Mouse (Mus musculus) midbrain, postnatal 0 days (tissue): ENCODE results near the gene Tomm22. TPM values are rescaled to one million over a fixed set of nuclear protein-coding genes. Genes with fewer than 3 reads are reported as not detected.

Experiments used
- ATAC-seq: fragments of 200-750 bp; cut with Nextera tagmentation; 2 replicates; pipeline ENCODE4 v1.8.0; 2017; ENCODE audit warnings: moderate number of reproducible peaks, mild to moderate bottlenecking, moderate TSS enrichment, moderate library complexity; ENCODE audit not compliant: low FRiP score
- DNase-seq: peaks from one replicate; pipeline ENCODE4 v3.0.0-alpha.2; 2015; ENCODE audit warnings: low spot score
- H3K27ac ChIP-seq: fragments of 300-500 bp; sonication (generic); 2 replicates; pipeline ENCODE4 v1.5.1; 2014; ENCODE audit warnings: low read depth, mild to moderate bottlenecking, low read length, mixed read lengths
- H3K27me3 ChIP-seq: fragments of 300-500 bp; sonication (generic); 2 replicates; pipeline ENCODE4 v1.6.1; 2014; ENCODE audit warnings: low read length, control low read depth, mixed read lengths; ENCODE audit not compliant: insufficient read depth
- H3K36me3 ChIP-seq: fragments of 300-500 bp; sonication (generic); 2 replicates; pipeline ENCODE4 v1.6.1; 2014; ENCODE audit warnings: low read length, control low read depth, mixed read lengths; ENCODE audit not compliant: insufficient read depth
- H3K4me1 ChIP-seq: fragments of 300-500 bp; sonication (generic); 2 replicates; pipeline ENCODE4 v1.6.1; 2014; ENCODE audit warnings: mild to moderate bottlenecking, control low read depth, antibody characterized with exemption, low read length, mixed read lengths; ENCODE audit not compliant: insufficient read depth
- H3K4me2 ChIP-seq: fragments of 300-500 bp; sonication (generic); 2 replicates; pipeline ENCODE4 v1.6.1; 2014; ENCODE audit warnings: low read depth, mild to moderate bottlenecking, low read length, mixed read lengths; ENCODE audit not compliant: poor library complexity, severe bottlenecking
- H3K4me3 ChIP-seq: fragments of 300-500 bp; sonication (generic); 2 replicates; pipeline ENCODE4 v1.5.1; 2014; ENCODE audit warnings: low read depth, mild to moderate bottlenecking, low read length, moderate library complexity
- H3K9ac ChIP-seq: fragments of 300-500 bp; sonication (generic); replicated peaks from 2 replicates; pipeline ENCODE4 v1.6.1; 2014; ENCODE audit warnings: mild to moderate bottlenecking, low read length, moderate library complexity, mixed read lengths; ENCODE audit not compliant: poor library complexity, severe bottlenecking
- H3K9me3 ChIP-seq: fragments of 300-500 bp; sonication (generic); 2 replicates; pipeline ENCODE4 v1.6.1; 2016; ENCODE audit warnings: low read length, control low read depth
- CTCF ChIP-seq: IDR thresholded peaks from 2 replicates; pipeline ENCODE4 v1.5.1; 2016; ENCODE audit warnings: antibody characterized with exemption, mild to moderate bottlenecking
- whole genome bisulfite sequencing: fragments of 180-500 bp; shearing (Covaris S2); extraction: QIAGEN DNeasy Blood & Tissue Kit; methylation state at CpG from one replicate; pipeline ENCODE4 v1.1.7; 2014; 5-methylcytosine and 5-hydroxymethylcytosine counted together
- polyA plus RNA-seq: library from polyadenylated mRNA; unstranded; fragments of >200 nt; fragmentation: Nextera tagmentation; extraction: Ambion mirVana; gene quantifications from 2 replicates; pipeline ENCODE4 v1.2.1, GENCODE M21; 2015
- total RNA-seq: library from RNA; depleted of rRNA; stranded (reverse); fragments of >200 nt; gene quantifications from 2 replicates; pipeline ENCODE4 v1.2.3, GENCODE M21; 2014; rRNA removed

The Tomm22 gene
- total RNA-seq (161 and 180 TPM in 2 replicates), polyA plus RNA-seq (229 and 230 TPM in 2 replicates)

GRCm38 (mm10) chr15:79670249-79670971, at the start of gene Tomm22:
Gene Tomm22 (plus strand): TSS chr15:79670861.
- Histone ChIP-seq H3K9ac (peak within 1 kb of the TSS; percentile 69), H3K27ac (peak within 1 kb of the TSS; percentile 32; the same call in 1 of the 2 replicates), H3K4me1 (peaks cover 5% of the 10 kb centered on the region; the same call in 1 of the 2 replicates), H3K27me3 (no peaks in the 10 kb centered on the region), H3K4me2 (peak within 1 kb of the TSS; percentile 76), H3K4me3 (peak within 1 kb of the TSS; percentile 84), H3K36me3 (peaks cover 44% of the 10 kb centered on the region), H3K9me3 (no peaks in the 10 kb centered on the region)
- peak; percentile 73 for TF ChIP-seq CTCF
- ATAC-seq (peak; percentile 95), DNase-seq (peak; percentile 97)
- WGBS = 17% methylated on average over 32 of the region's 33 CpGs

GRCm38 (mm10) chr15:79630471-79630870, 40.2 kb upstream of the Tomm22 start:
- Histone ChIP-seq H3K27me3 (no peaks in the 10 kb centered on the region), H3K9ac (no peak overlapping the region), H3K9me3 (no peaks in the 10 kb centered on the region), H3K4me2 (no peak overlapping the region), H3K4me3 (no peak overlapping the region), H3K4me1 (no peaks in the 10 kb centered on the region), H3K36me3 (peaks cover 58% of the 10 kb centered on the region), H3K27ac (no peak overlapping the region)
- no peak for TF ChIP-seq CTCF
- no peak for DNase-seq
- ATAC-seq = no peak
- WGBS = 95% methylated on average over 2 of the region's 2 CpGs

DNA sequence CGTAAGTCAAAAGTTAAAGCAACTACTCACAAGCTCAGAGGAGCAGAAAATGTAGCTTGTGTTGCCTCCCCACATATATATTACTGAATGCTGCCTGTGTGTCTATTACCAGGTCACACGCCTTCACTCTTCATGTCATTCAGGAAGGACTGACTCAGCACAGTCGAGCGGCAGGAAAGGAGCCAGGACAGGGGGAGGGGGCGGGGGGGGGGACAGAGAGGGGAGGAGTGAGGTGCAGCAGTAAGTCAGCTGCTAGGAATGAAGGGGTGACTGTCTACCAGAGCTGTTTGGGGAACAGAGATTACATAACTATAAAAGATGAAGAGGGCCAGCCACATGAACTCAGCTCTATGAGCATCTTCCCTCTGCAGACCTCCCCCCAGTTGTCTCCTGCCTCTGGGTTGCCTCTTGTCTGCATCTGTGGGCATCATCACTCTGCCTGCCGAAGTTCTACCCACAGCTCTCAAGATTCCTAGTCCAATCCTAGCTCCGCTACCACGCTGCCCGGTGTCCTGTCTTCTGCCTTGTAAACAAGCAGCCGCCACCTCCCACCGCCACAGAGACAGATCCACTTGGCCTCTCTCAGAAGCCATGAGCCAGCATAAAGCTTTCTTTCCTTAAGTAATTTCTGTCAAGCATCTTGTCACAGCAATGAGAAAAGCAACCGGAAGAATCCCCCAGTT, 29.4 kb upstream of the Tomm22 start:
- Histone ChIP-seq H3K27me3 (no peaks in the 10 kb centered on the region), H3K4me1 (no peaks in the 10 kb centered on the region), H3K4me2 (no peak overlapping the region), H3K9me3 (no peaks in the 10 kb centered on the region), H3K9ac (no peak overlapping the region), H3K27ac (no peak overlapping the region), H3K4me3 (no peak overlapping the region), H3K36me3 (peaks cover 44% of the 10 kb centered on the region)
- DNase-seq (no peak), ATAC-seq (no peak)
- 80% methylated on average over 11 of the region's 12 CpGs for WGBS
- no peak for TF ChIP-seq CTCF

DNA sequence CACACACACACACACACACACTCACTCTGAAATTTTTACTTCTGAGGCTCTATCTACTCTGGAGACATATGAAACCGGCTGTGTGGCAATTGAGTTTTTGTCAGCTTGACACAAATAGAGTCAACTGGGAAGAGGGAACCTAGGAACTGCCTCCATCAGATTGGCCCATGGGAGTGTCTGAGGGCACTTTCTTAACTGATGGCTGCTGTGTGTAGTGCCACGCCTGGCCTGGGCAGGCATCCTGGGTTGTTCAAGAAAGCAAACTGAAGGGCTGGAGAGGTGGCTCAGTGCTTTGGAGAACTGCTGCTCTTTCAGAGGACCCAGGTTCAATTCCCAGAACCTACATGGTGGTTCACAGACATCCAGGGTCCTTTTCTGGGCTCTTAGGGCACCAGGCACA, 25.2 kb upstream of the Tomm22 start:
- H3K4me2 ChIP-seq = no peak overlapping the region
- no peaks in the 10 kb centered on the region for H3K27me3 ChIP-seq
- no peak for TF ChIP-seq CTCF
- H3K27ac ChIP-seq = no peak overlapping the region
- no peaks in the 10 kb centered on the region for H3K4me1 ChIP-seq
- H3K9ac ChIP-seq = no peak overlapping the region
- peaks cover 43% of the 10 kb centered on the region for H3K36me3 ChIP-seq
- DNase-seq (no peak), ATAC-seq (no peak)
- 82% methylated on average over 2 of the region's 2 CpGs for WGBS
- no peak overlapping the region for H3K4me3 ChIP-seq
- no peaks in the 10 kb centered on the region for H3K9me3 ChIP-seq

DNA sequence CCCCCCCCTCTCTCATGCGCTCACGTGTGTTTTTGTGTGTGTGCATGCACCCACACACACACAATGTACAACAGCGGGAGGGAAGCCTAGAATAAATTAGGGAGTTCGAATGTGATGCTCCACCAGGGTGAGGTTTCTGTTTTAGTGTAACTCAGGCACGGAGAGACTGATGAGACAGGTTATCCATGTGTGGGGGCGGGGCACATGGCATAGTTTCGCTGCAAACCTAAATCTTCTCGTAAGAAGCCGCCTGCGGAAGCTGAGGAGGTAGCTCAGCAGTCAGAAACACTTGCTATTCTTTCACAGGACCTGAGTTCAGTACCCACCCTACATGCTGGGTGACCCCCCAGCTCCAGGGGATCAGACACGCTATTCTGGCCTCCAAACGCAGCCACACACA, 22.5 kb upstream of the Tomm22 start:
- no peak for ATAC-seq
- no peak for DNase-seq

GRCm38 (mm10) chr15:79650569-79650968, 20.1 kb upstream of the Tomm22 start:
- Histone ChIP-seq H3K4me3 (no peak overlapping the region), H3K27ac (no peak overlapping the region), H3K4me2 (no peak overlapping the region), H3K4me1 (no peaks in the 10 kb centered on the region), H3K9me3 (no peaks in the 10 kb centered on the region), H3K27me3 (no peaks in the 10 kb centered on the region), H3K9ac (no peak overlapping the region), H3K36me3 (peaks cover 18% of the 10 kb centered on the region)
- no peak for ATAC-seq
- TF ChIP-seq CTCF = peak; percentile 75
- DNase-seq = peak; percentile 15

More for the DNA sequence above, 22.5 kb upstream of the Tomm22 start:
- no peak overlapping the region for H3K27ac ChIP-seq
- no peaks in the 10 kb centered on the region for H3K9me3 ChIP-seq
- no peak overlapping the region for H3K4me3 ChIP-seq
- no peaks in the 10 kb centered on the region for H3K4me1 ChIP-seq
- 83% methylated on average over 11 of the region's 12 CpGs for WGBS
- no peak overlapping the region for H3K9ac ChIP-seq
- H3K4me2 ChIP-seq = no peak overlapping the region
- no peak for TF ChIP-seq CTCF
- peaks cover 28% of the 10 kb centered on the region for H3K36me3 ChIP-seq
- no peaks in the 10 kb centered on the region for H3K27me3 ChIP-seq
